Mouse (Mus musculus) retina, embryonic 14.5 days (tissue): ENCODE data around the gene Ugt1a6b.

Experiments used
- DNase-seq: peaks from one replicate; pipeline ENCODE4 v3.0.0-alpha.2; 2015; ENCODE audit warnings: low spot score

Ugt1a6b gene

GRCm38 (mm10) chr1:88261706-88262105 is 158.7 kb downstream of the Ugt1a6b start:
- DNase-seq, result no peak

GRCm38 (mm10) chr1:88262255-88262654 is 159.2 kb downstream of the Ugt1a6b start:
- no peak for DNase-seq

GRCm38 (mm10) chr1:88262961-88263360 is 159.9 kb downstream of the Ugt1a6b start:
- DNase-seq, result no peak

GRCm38 (mm10) chr1:88263778-88264177 is 160.7 kb downstream of the Ugt1a6b start:
- DNase-seq, result no peak

GRCm38 (mm10) chr1:88264237-88264868 is 161.3 kb downstream of the Ugt1a6b start:
- no peak for DNase-seq

GRCm38 (mm10) chr1:88264869-88265240 is 161.8 kb downstream of the Ugt1a6b start:
- DNase-seq, result no peak

GRCm38 (mm10) chr1:88266123-88266522 is 163.1 kb downstream of the Ugt1a6b start:
- no peak for DNase-seq

- no peak for DNase-seq
Observed at GRCm38 (mm10) chr1:88267489-88267888, 164.4 kb downstream of the Ugt1a6b start.

GRCm38 (mm10) chr1:88268070-88268469 is 165.0 kb downstream of the Ugt1a6b start:
- DNase-seq, result no peak
